Mouse (Mus musculus): ENCODE results near the gene Dock9. TPM values are rescaled to one million over a fixed set of nuclear protein-coding genes. Genes with fewer than 3 reads are reported as not detected.

Gene Dock9
- polyA plus RNA-seq, 1 experiment from 2014 or later, result 4.8 TPM

DNA sequence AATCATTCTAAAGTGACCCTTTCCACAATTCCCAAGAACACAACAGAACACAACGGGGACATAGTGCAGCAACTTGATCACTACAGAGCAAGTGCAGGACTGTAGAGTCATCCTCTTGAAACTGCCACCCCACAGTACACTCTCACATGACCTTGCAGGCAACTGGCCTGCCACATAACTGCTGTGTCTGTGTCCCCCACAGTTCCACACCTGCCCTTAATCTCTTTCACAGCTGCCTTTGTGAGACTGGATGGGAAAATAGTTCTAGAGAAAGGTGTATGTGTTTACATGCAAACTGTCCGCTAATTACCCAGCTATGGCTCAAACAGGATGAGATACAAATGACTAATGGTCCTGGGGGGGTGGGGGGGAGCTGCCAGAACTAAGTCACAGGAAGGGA lies 83.4 kb downstream of the Dock9 start:
- no peak overlapping the region for H3K4me2 ChIP-seq
- ATAC-seq (ENCODE audit: extremely low read depth, insufficient number of reproducible peaks, low FRiP score, low TSS enrichment), result no peak
- H3K4me1 ChIP-seq, result peaks cover 35% of the 10 kb centered on the region
- no peaks in the 10 kb centered on the region for H3K9me3 ChIP-seq
- no peaks in the 10 kb centered on the region for H3K36me3 ChIP-seq
- WGBS, result 45% methylated on average over 2 of the region's 2 CpGs
- no peaks in the 10 kb centered on the region; the same call in 1 of the 2 replicates for H3K27me3 ChIP-seq (replicated peaks)
- no peak overlapping the region for H3K9ac ChIP-seq
- no peak overlapping the region for H3K4me3 ChIP-seq
- H3K27ac ChIP-seq (replicated peaks), result no peak overlapping the region

DNA sequence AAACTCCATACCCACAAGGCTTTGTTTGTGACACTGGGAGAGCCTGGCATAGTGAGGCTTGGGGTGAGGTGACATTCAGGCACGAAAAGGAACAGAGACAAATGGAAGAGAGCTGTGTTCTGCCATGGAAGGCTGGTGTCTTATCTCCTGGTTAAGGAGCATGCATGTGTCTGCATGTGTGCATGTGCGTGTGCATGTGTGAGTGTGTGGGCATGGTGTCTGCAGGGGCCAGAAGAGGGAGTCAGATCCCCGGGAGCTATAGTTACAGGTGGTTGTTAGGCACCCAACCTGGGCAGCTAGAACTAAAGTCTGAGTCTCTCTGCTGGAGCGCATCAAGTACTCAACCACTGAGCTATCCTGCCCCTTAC lies 83.8 kb downstream of the Dock9 start:
- H3K4me1 ChIP-seq, result peaks cover 35% of the 10 kb centered on the region
- WGBS, result 41% methylated on average over 4 of the region's 4 CpGs

GRCm38 (mm10) chr14:121713166-121713829 lies 84.3 kb downstream of the Dock9 start:
- Histone ChIP-seq H3K4me3 (no peak overlapping the region), H3K36me3 (no peaks in the 10 kb centered on the region), H3K4me2 (peak overlapping the region; percentile 33; the same call in 1 of the 2 replicates), H3K27me3 (replicated peaks) (no peaks in the 10 kb centered on the region; the same call in 1 of the 2 replicates), H3K9me3 (no peaks in the 10 kb centered on the region), H3K27ac (replicated peaks) (peak overlapping the region; percentile 32; the same call in 1 of the 2 replicates), H3K9ac (peak overlapping the region; percentile 33; the same call in 1 of the 2 replicates), H3K4me1 (peaks cover 35% of the 10 kb centered on the region)
- WGBS, result 14% methylated on average over 7 of the region's 7 CpGs
- no peak for ATAC-seq (ENCODE audit: extremely low read depth, insufficient number of reproducible peaks, low FRiP score, low TSS enrichment)

More for the DNA sequence above, 83.8 kb downstream of the Dock9 start:
- peak overlapping the region; percentile 32; the same call in 1 of the 2 replicates for H3K27ac ChIP-seq (replicated peaks)
- no peaks in the 10 kb centered on the region for H3K9me3 ChIP-seq
- H3K36me3 ChIP-seq, result no peaks in the 10 kb centered on the region
- H3K9ac ChIP-seq, result peak overlapping the region; percentile 33; the same call in 1 of the 2 replicates
- H3K4me2 ChIP-seq, result peak overlapping the region; percentile 33; the same call in 1 of the 2 replicates
- no peaks in the 10 kb centered on the region; the same call in 1 of the 2 replicates for H3K27me3 ChIP-seq (replicated peaks)
- no peak for ATAC-seq (ENCODE audit: extremely low read depth, insufficient number of reproducible peaks, low FRiP score, low TSS enrichment)
- no peak overlapping the region for H3K4me3 ChIP-seq

DNA sequence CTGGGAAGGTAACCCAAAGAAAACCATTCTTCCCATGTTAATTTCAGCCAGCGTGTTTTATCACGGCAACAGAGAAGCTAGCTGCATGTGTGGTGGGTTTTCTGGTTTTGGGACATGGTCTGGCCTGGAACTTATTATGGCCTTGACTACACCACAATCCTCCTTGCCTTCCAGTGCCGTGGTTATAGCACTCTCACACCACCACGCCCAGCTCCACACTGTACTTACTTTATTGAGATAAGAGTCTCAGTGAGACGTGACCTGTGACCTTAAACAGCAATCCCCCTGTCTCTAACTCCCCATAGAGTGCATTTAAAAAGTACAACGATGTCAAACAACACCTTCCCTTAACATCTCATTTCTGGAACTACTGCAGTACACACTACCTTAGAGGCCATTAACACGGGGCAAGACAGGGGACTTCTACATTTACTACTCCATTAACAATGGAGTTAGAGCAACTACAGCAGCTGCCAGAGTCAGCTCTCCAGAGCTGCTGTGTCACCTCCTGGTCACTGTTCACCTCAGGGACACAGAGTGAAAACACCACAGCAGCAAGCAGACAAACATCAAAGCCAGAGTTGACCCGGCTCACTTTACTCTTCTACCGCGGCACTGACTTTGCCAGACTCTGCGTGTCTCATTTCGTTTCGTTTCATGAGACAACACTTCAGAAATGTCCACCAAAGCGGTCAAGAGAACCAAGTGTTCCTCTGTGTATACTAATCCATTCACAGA lies 86.4 kb downstream of the Dock9 start:
- H3K4me3 ChIP-seq, result no peak overlapping the region
- H3K27ac ChIP-seq (replicated peaks), result no peak overlapping the region
- H3K27me3 ChIP-seq (replicated peaks), result no peaks in the 10 kb centered on the region
- no peaks in the 10 kb centered on the region for H3K36me3 ChIP-seq
- H3K4me1 ChIP-seq, result peaks cover 35% of the 10 kb centered on the region
- no peak overlapping the region for H3K4me2 ChIP-seq
- H3K9me3 ChIP-seq, result no peaks in the 10 kb centered on the region
- no peak overlapping the region for H3K9ac ChIP-seq
- 39% methylated on average over 14 of the region's 14 CpGs for WGBS
- no peak for ATAC-seq (ENCODE audit: extremely low read depth, insufficient number of reproducible peaks, low FRiP score, low TSS enrichment)

- Histone ChIP-seq H3K27me3 (replicated peaks) (no peaks in the 10 kb centered on the region), H3K4me2 (no peak overlapping the region), H3K4me1 (peaks cover 35% of the 10 kb centered on the region), H3K27ac (replicated peaks) (no peak overlapping the region), H3K4me3 (no peak overlapping the region), H3K9me3 (no peaks in the 10 kb centered on the region), H3K36me3 (no peaks in the 10 kb centered on the region), H3K9ac (no peak overlapping the region)
- ATAC-seq (ENCODE audit: extremely low read depth, insufficient number of reproducible peaks, low FRiP score, low TSS enrichment), result no peak
- 66% methylated on average over 3 of the region's 3 CpGs for WGBS
These were observed 87.5 kb downstream of the Dock9 start for GRCm38 (mm10) chr14:121710130-121710529.

DNA sequence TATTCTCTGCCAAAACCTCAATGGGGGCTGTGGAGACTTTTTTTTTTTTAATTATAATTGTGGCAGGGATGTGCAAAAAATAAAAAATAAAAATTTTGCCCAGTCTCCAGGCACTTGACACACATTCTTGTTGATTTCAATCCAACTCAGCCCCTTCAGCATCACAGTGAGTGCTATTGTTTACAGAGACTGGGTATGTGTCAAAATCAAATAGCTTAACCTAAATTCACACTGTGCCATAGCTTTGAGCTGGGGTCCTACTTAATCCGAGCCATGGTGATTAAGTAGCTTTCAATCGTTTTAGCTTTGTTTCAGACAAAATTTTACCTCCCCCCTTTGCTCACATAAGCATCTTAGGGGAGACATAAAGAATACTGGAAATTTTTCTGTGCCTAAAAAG lies 89.4 kb downstream of the Dock9 start:
- H3K36me3 ChIP-seq, result no peaks in the 10 kb centered on the region
- no peak overlapping the region for H3K4me3 ChIP-seq
- no peaks in the 10 kb centered on the region for H3K27me3 ChIP-seq (replicated peaks)
- H3K9me3 ChIP-seq, result no peaks in the 10 kb centered on the region
- no peak overlapping the region for H3K9ac ChIP-seq
- ATAC-seq (ENCODE audit: extremely low read depth, insufficient number of reproducible peaks, low FRiP score, low TSS enrichment), result no peak
- no peak overlapping the region for H3K27ac ChIP-seq (replicated peaks)
- WGBS, result 49% methylated on average over 2 of the region's 2 CpGs
- H3K4me2 ChIP-seq, result no peak overlapping the region
- H3K4me1 ChIP-seq, result peaks cover 23% of the 10 kb centered on the region

DNA sequence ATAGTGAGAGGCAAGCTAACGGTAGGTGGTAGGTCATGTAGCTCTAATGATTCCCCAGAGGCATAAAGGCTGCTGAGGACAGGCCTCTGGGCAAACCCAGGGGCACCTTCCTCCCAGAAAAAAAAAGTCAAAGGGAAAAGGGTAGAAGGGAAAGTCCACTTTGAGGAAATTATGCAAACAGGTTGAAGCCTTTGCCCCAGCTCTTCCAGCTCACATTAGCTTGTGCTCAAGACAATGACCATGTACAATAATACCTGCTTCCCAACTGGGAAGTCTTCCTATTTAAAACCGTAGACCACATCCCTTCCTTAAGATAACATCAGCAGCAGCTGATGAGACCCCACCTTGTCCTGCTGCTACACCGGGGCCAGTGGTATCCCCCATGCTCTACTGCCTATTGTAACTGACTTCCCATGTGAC lies 91.1 kb downstream of the Dock9 start:
- Histone ChIP-seq H3K9me3 (no peaks in the 10 kb centered on the region), H3K9ac (no peak overlapping the region), H3K4me3 (no peak overlapping the region), H3K27ac (replicated peaks) (no peak overlapping the region), H3K36me3 (no peaks in the 10 kb centered on the region), H3K27me3 (replicated peaks) (no peaks in the 10 kb centered on the region), H3K4me2 (no peak overlapping the region), H3K4me1 (peaks cover 8% of the 10 kb centered on the region)
- no peak for ATAC-seq (ENCODE audit: extremely low read depth, insufficient number of reproducible peaks, low FRiP score, low TSS enrichment)
- 61% methylated on average over 3 of the region's 3 CpGs for WGBS

DNA sequence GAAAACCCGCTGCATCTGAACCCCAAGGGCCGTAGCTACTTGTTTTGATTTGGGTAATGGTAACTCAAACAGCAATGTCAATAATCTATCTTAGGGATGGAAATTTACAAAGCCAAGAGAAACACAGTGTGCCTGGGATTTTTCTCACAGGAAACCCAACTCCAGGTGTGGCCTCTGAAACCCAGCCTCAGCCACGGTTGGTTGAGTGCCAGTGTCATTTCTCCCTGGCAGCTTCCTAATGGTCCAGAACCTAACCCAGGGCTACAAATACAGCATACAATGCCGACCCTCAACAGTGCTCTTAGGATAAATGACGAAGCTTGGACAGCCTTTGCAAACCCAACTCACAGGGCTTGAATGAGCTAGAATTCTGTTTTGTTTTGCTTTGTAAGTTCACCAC lies 92.0 kb downstream of the Dock9 start:
- Histone ChIP-seq H3K9me3 (no peaks in the 10 kb centered on the region), H3K27me3 (replicated peaks) (no peaks in the 10 kb centered on the region), H3K9ac (no peak overlapping the region), H3K4me3 (no peak overlapping the region), H3K36me3 (no peaks in the 10 kb centered on the region), H3K27ac (replicated peaks) (no peak overlapping the region), H3K4me1 (no peaks in the 10 kb centered on the region; the same call in 1 of the 2 replicates), H3K4me2 (no peak overlapping the region)
- WGBS, result 62% methylated on average over 5 of the region's 5 CpGs
- no peak for ATAC-seq (ENCODE audit: extremely low read depth, insufficient number of reproducible peaks, low FRiP score, low TSS enrichment)

GRCm38 (mm10) chr14:121702534-121702933 lies 95.1 kb downstream of the Dock9 start:
- Histone ChIP-seq H3K4me1 (peaks cover 14% of the 10 kb centered on the region), H3K4me3 (no peak overlapping the region), H3K36me3 (no peaks in the 10 kb centered on the region), H3K27me3 (replicated peaks) (no peaks in the 10 kb centered on the region), H3K27ac (replicated peaks) (no peak overlapping the region; the same call in 1 of the 2 replicates), H3K9me3 (no peaks in the 10 kb centered on the region), H3K9ac (no peak overlapping the region), H3K4me2 (no peak overlapping the region)
- 42% methylated on average over 4 of the region's 4 CpGs for WGBS
- no peak for ATAC-seq (ENCODE audit: extremely low read depth, insufficient number of reproducible peaks, low FRiP score, low TSS enrichment)

GRCm38 (mm10) chr14:121700013-121700412 lies 97.6 kb downstream of the Dock9 start:
- no peak overlapping the region for H3K9ac ChIP-seq
- no peak overlapping the region for H3K4me2 ChIP-seq
- H3K4me1 ChIP-seq, result peaks cover 23% of the 10 kb centered on the region
- H3K27ac ChIP-seq (replicated peaks), result no peak overlapping the region
- H3K27me3 ChIP-seq (replicated peaks), result no peaks in the 10 kb centered on the region
- no peaks in the 10 kb centered on the region for H3K9me3 ChIP-seq
- no peaks in the 10 kb centered on the region for H3K36me3 ChIP-seq
- WGBS, result 65% methylated on average over 1 of the region's 1 CpGs
- H3K4me3 ChIP-seq, result no peak overlapping the region
- ATAC-seq (ENCODE audit: extremely low read depth, insufficient number of reproducible peaks, low FRiP score, low TSS enrichment), result no peak

GRCm38 (mm10) chr14:121698620-121698950 lies 99.1 kb downstream of the Dock9 start:
- Histone ChIP-seq H3K4me1 (peaks cover 28% of the 10 kb centered on the region), H3K4me2 (peak overlapping the region; percentile 83), H3K4me3 (peak overlapping the region; percentile 51), H3K27me3 (replicated peaks) (no peaks in the 10 kb centered on the region), H3K36me3 (no peaks in the 10 kb centered on the region), H3K9ac (peak overlapping the region; percentile 78), H3K9me3 (no peaks in the 10 kb centered on the region), H3K27ac (replicated peaks) (peak overlapping the region; percentile 80)
- ATAC-seq (ENCODE audit: extremely low read depth, insufficient number of reproducible peaks, low FRiP score, low TSS enrichment), result no peak
- WGBS, result 28% methylated on average over 7 of the region's 7 CpGs
